Mouse (Mus musculus): ENCODE data around the gene Tctn1.
A peak's percentile ranks its signal among the peaks of the same experiment; 100 is the strongest.

Tctn1 gene

DNA sequence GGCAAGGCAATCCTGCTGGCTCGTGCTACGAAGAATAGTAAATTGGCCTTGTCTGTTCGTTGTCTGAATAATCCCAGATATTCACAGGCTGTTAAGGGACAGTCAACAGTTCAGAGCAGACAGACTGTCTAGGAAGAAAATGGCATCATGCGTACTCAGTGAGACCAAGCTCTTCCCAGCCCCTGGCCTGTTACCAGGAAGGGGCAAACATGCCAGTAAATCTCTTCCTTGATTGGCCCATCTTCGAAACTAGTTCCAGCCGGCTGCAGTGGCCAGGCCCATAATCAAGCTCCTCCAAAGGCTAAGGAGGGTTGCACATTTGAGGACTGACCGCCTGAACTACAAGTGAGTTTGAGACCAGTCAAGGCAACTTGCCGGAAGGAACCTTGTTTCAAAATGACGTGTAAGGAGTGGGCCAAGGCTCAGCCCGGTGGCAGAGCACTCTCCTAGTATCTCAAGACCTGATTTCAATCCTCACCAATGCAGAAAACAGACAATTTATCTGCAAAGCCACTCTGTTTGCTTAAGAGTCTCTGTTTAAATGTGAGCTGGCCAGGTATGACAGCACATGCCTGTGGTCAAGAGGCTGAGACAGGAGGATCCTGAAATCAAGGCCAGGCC, 17.6 kb downstream of the Tctn1 start:
- no peak for DNase-seq (ENCODE audit: low spot score)

DNA sequence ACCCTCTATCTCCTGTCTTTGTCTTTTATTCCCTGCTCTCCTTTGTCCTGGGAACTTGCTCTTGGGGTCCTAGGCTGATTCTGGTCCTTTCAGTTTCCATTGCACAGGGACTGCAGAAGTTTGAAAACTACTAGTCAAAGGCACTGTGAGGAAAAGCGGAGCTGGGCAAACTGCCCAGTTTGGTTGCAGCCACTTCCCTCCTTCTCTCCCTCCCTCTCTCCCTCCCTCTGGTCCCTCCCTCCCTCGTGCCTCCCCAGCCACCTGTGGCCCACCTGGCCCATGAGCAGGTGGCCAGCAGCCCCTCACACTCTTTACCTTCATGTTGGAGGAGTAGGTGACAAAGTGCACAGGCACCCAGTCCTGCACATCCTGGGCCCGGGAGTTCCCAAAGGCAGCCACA, 19.1 kb downstream of the Tctn1 start:
- no peak for DNase-seq (ENCODE audit: low spot score)

DNA sequence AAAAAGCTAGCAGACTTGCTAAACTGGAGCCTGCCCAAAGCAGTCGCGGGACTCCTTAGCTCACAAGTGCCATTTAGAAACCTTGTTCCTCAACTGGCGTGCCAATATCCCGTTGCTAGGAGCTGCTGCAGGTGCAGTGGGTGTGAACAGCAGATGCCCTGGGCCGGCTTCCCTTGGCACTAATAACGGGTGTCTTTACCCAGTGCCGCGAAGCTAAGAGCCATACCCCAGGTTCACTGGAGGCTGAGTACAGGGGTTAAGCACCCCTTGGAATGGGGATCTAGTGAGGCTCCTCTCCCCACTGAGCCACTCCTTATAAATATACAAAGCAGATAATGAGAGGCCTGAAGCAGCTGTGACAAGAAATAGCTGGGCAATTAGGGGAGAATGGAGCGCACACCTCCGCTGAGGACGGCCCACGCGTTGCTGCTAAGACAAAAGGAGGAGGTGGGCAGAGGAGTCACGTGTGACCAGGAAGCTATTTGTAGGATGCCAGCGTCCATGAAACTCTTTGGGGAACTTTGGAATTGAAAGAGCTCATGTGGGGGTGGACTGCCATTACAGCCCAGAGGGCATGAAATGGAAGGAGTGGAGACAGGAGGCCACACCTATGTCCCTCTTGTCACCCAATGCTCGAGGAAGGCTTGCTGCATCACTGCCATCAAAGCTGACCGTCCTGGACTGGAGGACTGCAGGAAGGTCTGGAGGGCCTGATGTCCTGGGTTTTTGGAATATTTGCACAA, 20.3 kb downstream of the Tctn1 start:
- no peak for DNase-seq (ENCODE audit: low spot score)

DNA sequence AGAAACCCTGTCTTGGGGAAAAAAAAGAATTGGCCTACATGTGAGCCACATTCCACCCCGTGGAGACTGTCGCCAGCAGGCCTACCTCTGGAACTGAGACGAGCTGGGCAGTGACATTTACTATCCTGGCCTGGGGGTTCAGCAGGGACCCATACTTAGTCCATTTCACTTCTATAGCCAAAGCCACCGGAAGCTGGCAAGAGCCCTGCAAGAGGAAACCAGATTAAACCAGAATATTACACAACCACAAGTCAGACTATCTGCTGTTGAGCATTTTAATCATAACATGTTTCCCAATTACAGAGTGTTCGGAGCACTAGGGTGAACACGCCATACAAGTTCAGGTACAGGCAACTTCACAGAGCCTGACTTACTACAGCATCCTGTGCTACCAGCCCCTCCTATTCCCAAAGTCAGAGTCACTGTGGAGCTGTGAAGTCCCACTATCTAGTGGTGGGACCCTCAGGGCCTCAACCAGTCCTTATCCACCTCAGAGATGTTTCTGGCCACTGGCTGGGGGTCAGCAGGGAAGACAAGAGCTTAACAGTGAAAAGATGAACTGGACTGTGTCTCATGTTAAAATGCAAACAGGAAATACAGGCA, 21.6 kb downstream of the Tctn1 start:
- no peak for DNase-seq (ENCODE audit: low spot score)

DNA sequence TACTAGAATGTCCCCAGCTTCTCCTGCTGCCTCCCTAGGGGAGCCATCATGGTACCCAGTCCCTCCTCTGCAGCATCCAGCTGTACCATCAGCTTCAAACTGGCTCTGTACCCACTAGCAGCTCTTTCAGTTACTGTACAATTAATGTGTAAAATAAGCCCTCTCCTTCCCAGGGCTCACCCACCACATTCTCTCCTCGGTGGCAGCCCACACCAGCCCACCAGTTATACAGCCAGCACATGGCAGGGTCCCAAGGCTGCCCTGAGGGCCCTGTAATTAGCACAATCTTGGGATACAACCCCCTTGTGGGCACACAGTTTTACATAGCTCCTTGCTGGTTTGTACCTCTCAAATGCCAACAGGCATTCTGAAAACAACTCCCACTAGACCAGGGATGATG, 23.3 kb downstream of the Tctn1 start:
- DNase-seq (ENCODE audit: low spot score) = no peak

DNA sequence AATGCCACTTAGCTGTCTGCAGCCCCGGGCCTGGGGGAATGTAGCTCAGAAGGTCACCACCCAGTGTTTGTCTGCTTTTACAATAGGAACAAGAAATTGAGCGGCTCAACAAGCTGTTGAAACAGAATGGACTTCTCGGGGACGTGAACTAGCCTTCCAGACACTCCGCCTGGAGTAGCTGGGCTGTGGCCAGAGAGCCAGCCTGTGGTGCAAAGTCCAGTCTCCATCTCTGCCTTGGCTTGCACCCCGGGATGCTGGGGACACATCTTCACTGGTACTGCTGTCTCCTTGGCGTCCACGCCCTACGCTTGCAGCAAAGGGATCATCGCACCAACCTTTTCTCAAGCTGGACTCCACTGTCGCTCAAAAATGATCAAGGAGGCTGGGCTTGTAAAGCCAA, 23.7 kb downstream of the Tctn1 start:
- DNase-seq (ENCODE audit: low spot score) = no peak

DNA sequence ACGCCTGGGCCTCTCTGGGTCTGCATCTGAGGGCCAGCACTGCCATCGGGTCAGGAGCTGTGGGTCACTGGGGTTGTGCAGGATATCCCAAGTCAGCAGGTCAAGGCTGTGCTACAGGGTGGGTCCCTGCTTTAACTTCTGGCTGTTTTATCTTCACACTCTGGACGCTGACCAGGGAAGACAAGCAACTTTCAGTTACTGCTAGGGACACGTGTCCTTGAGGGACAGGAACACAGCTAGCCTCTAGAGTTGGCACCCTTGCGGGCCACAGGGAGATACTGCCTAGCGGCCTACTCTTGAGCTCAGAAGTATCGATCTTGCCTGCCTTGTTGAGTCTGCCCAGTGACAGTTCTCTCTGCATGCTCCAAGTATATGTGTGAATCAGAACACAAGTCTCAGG, 24.6 kb downstream of the Tctn1 start:
- DNase-seq (ENCODE audit: low spot score) = no peak

DNA sequence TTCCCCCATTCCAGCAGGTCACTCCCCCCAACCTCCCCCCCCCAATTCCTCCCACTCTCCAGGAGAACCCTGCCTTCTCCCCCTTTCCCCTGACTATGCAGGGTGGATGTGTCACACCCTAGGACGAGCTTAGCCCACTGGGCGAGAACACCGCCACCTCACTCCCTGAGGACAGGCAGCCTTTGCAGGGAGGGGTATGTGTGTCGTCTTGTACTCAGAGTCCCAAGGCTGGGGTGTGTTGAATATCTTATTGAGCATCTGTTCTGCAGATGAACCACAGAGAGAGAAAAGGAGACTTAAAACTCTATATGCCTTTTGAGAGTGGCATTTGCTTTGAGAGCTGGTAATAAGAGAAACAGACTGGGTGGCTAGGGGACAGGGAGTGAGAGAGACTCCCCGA, 27.1 kb downstream of the Tctn1 start:
- no peak for DNase-seq (ENCODE audit: low spot score)

DNA sequence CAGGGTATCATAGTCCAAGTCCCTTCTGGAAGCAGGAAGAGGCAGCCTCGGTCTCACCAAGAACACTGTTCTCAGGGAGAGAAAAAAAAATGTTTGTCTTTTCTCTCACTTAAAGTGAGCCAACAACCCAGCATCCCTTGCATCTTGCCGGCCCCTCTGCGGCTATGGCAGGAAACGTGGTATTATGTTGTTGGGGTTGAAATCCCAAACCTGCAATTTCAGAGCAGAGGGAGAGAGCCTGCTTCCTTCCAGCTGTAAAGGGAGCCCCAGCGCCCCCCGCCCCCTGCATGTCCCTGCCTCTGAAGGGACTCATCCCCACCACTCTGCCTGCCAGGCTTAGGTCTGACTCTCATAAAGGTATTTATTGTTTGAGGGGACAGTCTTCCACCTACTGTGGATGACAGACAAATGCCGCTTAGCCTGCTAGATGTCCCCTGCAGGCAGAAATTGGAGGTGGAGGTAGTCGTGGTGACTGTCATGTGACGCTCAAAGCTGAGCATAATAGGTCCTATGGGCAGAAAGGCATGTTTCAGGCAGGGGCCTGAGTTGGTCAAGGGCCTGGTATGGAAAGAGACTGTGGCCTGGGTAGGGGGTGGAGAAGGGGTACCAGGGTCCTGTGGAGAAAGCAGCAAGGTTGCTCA, 28.9 kb downstream of the Tctn1 start:
- DNase-seq (ENCODE audit: low spot score) = no peak

DNA sequence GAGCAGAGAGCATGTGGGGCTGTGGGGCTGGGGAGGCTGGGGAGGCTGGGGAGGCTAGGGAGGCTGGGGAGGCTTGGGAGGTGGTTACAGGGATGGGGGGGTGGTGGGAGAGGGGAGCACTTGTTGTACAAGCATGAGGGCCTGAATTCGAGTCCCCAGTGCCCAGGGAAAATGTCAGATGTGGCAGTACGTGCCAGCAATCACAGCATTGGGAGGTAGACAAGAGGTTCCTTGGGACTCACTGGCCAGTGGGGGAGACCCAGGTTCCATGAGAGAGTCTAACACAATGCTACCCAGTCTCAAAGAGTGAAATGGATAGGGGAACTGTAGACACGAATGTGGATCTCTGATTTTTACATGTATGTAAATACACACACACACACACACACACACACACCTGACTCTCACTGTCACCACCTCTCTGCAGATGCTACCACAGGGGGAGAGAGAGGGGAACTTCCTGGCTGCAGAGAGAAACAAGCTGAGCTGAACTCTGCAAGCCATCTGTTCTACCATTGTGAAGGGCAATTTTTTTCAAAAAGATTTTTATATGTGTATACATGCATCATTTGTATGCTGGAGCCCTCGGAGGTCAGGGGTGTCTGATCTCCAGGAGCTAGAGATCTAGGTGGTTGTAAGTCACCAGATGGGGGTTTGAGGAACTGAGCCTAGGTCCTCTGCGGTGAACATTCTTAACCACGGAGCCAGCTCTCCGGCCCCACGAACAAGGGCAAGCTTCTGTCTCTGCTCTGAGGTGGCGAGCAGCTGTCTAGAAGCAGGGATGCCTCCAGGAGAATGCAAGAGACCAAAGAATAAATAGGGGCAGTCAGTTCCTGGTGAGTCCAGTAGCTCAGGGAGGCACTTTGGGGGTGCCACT, 29.7 kb downstream of the Tctn1 start:
- peak; percentile 29 for DNase-seq (ENCODE audit: low spot score)

DNA sequence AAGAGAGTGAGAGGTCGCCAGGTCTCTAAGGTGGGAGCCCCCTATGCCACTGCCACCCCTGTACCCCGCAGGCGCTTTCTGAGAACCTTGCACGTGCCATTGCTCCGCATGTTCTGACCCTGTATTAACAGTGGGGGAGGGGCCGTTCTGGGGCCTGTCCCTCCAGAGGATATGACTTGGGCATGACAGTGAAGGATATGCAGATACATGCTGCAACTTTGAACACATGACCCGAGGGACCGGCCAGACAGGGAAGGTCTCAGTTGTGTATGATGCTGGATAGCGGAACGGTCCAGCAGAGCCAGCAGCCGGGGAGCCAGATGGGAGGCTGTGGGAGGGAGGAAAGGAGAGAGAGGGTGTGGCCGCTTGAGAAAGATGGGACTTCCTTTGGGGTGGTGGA, 30.6 kb downstream of the Tctn1 start:
- no peak for DNase-seq (ENCODE audit: low spot score)

DNA sequence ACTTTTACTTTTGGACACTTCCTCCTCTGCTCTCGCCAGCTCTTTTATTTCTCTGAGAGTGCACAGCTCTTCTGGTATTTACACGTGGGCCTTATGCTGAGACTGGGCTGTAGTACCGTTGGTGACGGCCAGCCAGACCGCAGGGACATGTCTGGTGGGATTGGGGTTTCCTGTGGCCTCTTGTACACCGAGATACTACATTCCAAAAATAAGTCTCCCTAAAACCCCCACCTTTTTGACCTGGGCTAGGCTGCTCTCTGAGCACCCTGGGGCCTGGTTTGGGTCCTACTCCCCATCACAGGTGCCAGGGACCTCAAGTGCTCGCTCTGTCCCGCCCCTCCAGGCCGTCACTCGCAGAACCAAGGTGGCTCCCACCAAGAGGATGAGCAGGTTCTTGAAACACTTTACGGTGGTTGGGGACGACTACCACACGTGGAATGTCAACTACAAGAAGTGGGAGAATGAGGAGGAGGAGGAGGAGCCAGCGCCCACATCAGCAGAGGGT, 31.1 kb downstream of the Tctn1 start:
- DNase-seq (ENCODE audit: low spot score) = no peak

DNA sequence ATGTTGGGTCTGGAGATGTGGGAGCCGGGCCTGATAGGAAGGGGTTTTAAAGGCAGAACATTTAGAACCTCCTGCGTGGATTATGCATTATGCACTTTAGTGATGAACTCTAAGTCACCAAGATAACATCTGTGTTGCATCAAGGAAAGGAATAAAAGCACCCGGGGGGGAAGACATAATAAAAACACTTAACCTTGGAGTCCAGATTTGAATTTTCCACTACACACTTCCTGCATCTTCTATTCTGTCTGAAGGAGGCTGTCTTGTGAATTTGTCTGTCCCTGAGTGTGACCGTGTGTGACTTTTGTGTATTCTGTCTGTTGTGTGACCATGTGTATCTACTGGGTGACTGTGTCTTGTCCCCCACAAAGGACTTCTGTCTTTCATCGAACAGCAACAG, 32.3 kb downstream of the Tctn1 start:
- no peak for DNase-seq (ENCODE audit: low spot score)

DNA sequence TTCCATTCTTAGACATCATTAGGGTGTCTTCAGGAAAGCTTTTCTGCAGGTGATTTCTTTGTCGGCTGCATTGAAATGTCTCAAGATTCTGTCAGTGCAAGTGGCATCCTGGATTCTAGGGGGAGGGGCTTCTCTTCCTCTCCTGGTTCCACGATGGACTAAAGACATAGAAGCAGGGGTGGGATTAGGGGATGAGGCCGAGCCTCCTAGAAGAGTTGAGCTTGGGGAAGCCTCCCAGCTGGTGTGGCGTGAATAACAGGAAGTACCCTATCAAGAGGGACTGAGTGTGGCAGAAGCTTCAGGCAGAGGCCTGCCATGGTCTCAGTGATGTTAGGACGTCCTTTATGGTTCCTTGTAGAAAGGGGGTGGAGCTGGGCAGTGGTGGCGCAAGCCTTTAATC, 32.8 kb downstream of the Tctn1 start:
- no peak for DNase-seq (ENCODE audit: low spot score)

DNA sequence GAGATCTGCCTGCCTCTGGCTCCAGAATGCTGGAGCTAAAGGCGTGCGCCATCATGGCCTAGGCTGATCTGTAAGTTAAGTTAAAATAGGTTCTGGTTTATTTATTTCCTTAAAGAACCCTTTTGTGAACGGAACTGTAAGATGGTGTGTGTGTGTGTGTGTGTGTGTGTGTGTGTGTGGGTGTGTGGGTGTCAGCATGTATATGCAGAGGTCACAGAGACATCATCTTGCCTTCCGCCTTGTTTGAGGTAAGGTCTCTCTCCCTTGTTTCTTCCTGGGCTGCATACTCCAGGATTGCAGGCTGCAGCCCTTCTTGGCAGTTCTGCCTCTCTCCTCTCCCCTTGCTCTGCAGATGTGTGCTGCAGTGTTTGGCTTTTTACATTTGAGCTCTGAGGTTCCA, 33.4 kb downstream of the Tctn1 start:
- DNase-seq (ENCODE audit: low spot score) = no peak

DNA sequence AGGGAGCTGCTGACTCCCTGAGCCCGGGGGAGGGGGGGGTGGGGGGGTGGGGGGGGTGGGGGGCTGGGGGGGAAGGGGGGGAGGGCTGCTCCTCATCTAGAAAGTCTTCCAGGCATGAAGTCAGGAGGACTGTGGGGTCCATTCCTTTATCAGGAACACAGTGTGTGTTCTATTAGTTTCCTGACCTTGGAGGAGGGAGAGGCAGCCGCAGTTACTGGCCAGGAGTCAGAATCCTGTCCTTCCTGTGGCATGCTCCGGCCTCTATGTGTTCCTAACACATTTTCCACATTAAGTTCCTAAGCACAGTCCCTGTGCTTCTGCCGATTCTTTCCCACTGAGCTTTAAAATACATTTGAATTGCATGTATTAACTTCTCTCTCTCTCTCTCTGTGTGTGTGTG, 35.5 kb downstream of the Tctn1 start:
- no peak for DNase-seq (ENCODE audit: low spot score)

DNA sequence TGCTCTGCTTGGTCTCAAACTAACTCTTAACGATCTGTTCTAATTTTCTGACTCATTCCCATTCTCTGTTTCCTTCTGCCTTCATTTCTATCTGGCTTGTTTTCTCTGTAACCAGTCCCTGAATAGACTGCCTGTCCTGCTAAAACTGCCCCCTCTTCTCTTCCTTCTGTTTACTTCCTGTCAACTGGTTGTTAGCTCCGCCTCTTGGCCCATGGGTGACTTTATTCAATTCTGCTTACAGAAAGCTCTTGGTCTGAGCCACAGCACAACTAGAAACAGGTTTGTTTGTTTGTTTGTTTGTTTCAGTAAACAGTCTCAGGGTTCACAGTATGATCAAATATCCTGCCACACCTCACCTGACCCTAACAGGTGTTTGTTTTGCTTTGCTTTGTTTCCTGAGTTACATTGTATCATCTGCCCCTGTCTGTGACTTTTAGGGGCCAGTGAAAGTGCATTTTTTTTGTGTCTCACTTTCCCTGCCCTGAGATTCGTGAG, 35.9 kb downstream of the Tctn1 start:
- DNase-seq (ENCODE audit: low spot score) = no peak

DNA sequence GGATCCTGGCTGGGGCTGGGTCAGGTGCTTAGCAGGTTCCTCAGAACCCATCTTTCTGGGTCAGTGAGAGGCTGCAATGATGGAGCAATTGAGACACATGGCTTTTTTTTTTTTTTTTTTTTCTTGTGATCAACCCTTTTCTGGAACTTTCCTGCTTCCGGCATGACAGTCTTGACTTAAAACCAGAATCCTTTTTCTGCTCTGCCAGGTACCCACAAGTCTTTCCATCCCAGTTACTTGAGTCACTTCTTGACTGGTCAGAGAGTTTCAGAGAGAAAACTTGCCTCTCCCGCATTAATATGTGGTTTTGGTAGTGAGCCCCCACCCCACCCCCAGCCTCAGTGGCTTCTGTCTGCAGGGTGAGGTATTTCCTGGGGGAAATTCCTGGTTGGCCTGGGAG, 40.0 kb downstream of the Tctn1 start:
- DNase-seq (ENCODE audit: low spot score) = no peak

DNA sequence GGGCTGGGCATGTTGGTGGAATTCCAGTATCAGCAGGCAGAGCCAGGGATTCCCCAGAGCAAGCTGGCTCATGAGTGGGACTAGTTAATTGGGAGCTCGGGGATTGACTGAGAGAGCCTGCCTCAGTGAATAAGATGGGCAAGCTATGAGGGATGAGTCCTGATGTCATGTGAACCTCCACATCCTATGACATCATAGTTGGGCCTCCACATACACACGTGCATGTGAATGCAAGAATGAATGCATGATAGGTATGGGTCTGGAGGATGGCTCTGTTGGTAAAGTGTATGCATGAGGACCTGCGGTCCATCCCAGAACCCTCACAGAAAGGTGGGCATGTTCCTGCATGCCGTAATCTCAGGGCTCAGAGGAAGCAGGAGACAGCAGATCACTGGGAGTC, 43.2 kb downstream of the Tctn1 start:
- no peak for DNase-seq (ENCODE audit: low spot score)

DNA sequence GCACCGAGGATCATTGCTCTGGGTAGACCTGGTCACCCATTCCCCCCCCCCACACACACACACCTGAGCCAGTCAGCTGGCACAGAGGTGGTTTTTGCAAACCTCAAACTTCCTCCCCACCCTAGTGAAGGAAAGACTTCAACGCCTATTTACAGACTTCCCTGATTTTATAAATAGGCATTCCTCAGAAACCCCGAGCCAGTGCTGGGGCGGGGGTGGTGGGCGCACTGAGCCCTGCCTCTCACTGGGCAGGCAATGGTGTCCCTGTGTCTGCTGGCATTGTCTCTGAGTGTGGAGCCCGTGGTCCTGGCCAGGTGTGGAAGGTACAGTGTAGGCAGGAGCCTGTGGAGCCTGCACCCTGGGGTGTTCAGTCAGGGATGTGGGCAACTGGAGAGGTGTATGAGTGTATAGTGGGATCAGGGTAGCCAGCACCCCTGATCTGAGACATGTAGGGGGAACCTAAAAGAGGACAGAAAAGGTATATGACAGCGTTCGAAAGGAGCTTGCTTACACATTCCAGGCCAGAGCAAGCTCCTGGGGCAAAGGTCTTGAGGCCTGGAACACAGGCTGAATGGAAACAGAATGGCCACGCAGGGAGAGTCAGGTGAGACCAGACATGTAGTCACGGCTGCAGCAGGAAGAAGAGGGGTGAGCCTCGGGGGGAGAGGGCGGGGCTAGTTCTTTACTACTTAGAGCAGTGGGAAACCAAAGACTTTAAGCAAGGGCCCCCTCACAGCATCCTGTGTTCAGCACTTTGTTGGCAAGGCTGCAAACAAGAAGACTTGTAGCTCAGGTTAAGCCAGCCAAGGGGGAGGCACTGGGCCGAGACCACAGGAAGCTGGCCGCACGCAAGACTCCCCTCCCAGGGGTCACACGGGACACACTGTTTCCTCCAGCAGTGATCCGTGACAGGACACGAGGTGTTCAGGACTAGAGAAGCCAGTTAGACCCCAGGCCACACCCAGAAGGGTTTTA, 44.3 kb downstream of the Tctn1 start:
- peak; percentile 73 for DNase-seq (ENCODE audit: low spot score)

DNA sequence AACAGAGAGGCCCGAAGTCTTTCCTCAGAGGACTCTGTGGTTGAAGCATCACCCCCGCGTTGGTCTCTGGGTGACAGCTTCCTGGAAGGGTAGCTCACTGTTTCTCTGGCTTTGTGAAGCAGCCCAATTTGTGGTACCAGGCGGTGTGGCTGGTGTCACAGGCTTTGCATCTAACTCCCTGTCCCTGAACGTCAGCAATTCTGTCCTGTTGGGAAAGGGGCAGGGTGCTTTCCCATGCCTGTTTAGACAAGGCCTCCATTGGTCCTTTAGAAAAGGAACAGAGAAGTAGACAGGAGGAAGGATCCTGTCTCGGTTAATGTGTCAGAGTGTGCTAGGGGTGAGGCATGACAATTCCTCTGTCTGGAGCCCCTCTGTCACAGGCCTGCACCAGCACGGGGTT, 45.3 kb downstream of the Tctn1 start:
- DNase-seq (ENCODE audit: low spot score) = no peak
